Mouse (Mus musculus) retina, postnatal 1 day (tissue): ENCODE measurements at regions not wholly inside any gene's neighbourhood (a gene's known extent, or its start where the extent isn't known, plus 50 kb on each side); places are given as distances from the start of the nearest gene placed in this dataset.

ENCODE experiments used
- DNase-seq: peaks from one replicate; pipeline ENCODE4 v3.0.0-alpha.2; 2012

- DNase-seq: no peak
Measured at GRCm38 (mm10) chr17:51391871-51392270, 212.7 kb upstream of the Tbc1d5 start.

- DNase-seq: no peak
Measured at GRCm38 (mm10) chr17:51382552-51382951, 203.4 kb upstream of the Tbc1d5 start.

GRCm38 (mm10) chr17:51371937-51372479, 192.9 kb upstream of the Tbc1d5 start:
- peak; percentile 56 for DNase-seq

GRCm38 (mm10) chr17:51370990-51371389, 191.8 kb upstream of the Tbc1d5 start:
- peak; percentile 55 for DNase-seq

- peak; percentile 45 for DNase-seq
Measured at GRCm38 (mm10) chr17:51370085-51370484, 190.9 kb upstream of the Tbc1d5 start.

GRCm38 (mm10) chr17:51362801-51363200, 183.6 kb upstream of the Tbc1d5 start:
- DNase-seq: no peak

GRCm38 (mm10) chr17:51362271-51362670, 183.1 kb upstream of the Tbc1d5 start:
- DNase-seq: no peak

- peak; percentile 77 for DNase-seq
Measured at GRCm38 (mm10) chr17:51358362-51358739, 179.2 kb upstream of the Tbc1d5 start.

- DNase-seq: no peak
Measured at GRCm38 (mm10) chr17:51357690-51358361, 178.7 kb upstream of the Tbc1d5 start.

- no peak for DNase-seq
Measured at GRCm38 (mm10) chr17:51356447-51356846, 177.3 kb upstream of the Tbc1d5 start.

- DNase-seq: no peak
Measured at GRCm38 (mm10) chr17:51321868-51322267, 142.7 kb upstream of the Tbc1d5 start.

GRCm38 (mm10) chr17:51321025-51321424, 141.9 kb upstream of the Tbc1d5 start:
- peak; percentile 12 for DNase-seq

GRCm38 (mm10) chr17:51304964-51305363, 125.8 kb upstream of the Tbc1d5 start:
- DNase-seq: no peak

GRCm38 (mm10) chr17:51290741-51291140, 111.6 kb upstream of the Tbc1d5 start:
- no peak for DNase-seq

- DNase-seq: peak; percentile 50
Measured at GRCm38 (mm10) chr17:51288751-51289150, 109.6 kb upstream of the Tbc1d5 start.

GRCm38 (mm10) chr17:51287878-51288277, 108.7 kb upstream of the Tbc1d5 start:
- DNase-seq: no peak

GRCm38 (mm10) chr17:51285362-51285761, 106.2 kb upstream of the Tbc1d5 start:
- peak; percentile 6 for DNase-seq

- DNase-seq: peak; percentile 7
Measured at GRCm38 (mm10) chr17:51278771-51279170, 99.6 kb upstream of the Tbc1d5 start.

- DNase-seq: no peak
Measured at GRCm38 (mm10) chr17:51278094-51278493, 98.9 kb upstream of the Tbc1d5 start.

GRCm38 (mm10) chr17:51277161-51277560, 98.0 kb upstream of the Tbc1d5 start:
- DNase-seq: no peak

- no peak for DNase-seq
Measured at GRCm38 (mm10) chr17:51272025-51272424, 92.9 kb upstream of the Tbc1d5 start.

- DNase-seq: no peak
Measured at GRCm38 (mm10) chr17:51262946-51263345, 83.8 kb upstream of the Tbc1d5 start.

GRCm38 (mm10) chr17:51262404-51262803, 83.3 kb upstream of the Tbc1d5 start:
- DNase-seq: no peak

GRCm38 (mm10) chr17:51258316-51258715, 79.2 kb upstream of the Tbc1d5 start:
- DNase-seq: no peak

- no peak for DNase-seq
Measured at GRCm38 (mm10) chr17:51248543-51248942, 69.4 kb upstream of the Tbc1d5 start.
